Mouse (Mus musculus) embryonic fibroblast, embryonic 13.5 days (primary cell): ENCODE measurements at regions not wholly inside any gene's neighbourhood (a gene's known extent, or its start where the extent isn't known, plus 50 kb on each side); places are given as distances from the start of the nearest gene placed in this dataset.
A peak's percentile ranks its signal among the peaks of the same experiment; 100 is the strongest.

Source experiments
- H3K27ac ChIP-seq: 2 replicates; pipeline ENCODE4 v1.5.1; 2012; ENCODE audit warnings: low read length, control low read depth, inconsistent platforms; ENCODE audit not compliant: insufficient read depth
- H3K4me1 ChIP-seq: 2 replicates; pipeline ENCODE4 v1.6.1; 2011; ENCODE audit warnings: low read length; ENCODE audit not compliant: control insufficient read depth, insufficient read depth
- H3K4me3 ChIP-seq: 2 replicates; pipeline ENCODE4 v1.5.1; 2011; ENCODE audit warnings: mild to moderate bottlenecking, control low read depth, low read length; ENCODE audit not compliant: insufficient read depth
- CTCF ChIP-seq: IDR thresholded peaks from 2 replicates; pipeline ENCODE4 v1.5.1; 2011; ENCODE audit warnings: mild to moderate bottlenecking, control low read depth, low read length, moderate library complexity, borderline replicate concordance; ENCODE audit not compliant: insufficient read depth
- POLR2A ChIP-seq: IDR thresholded peaks from 2 replicates; pipeline ENCODE4 v1.6.1; 2011; ENCODE audit warnings: low read depth, mild to moderate bottlenecking, control low read depth, low read length, moderate library complexity

GRCm38 (mm10) chr2:117842309-117842986 is 269.2 kb upstream of the Thbs1 start:
- peaks cover 6% of the 10 kb centered on the region for H3K4me1 ChIP-seq
- no peak overlapping the region for H3K27ac ChIP-seq
- TF ChIP-seq CTCF (no peak), POLR2A (no peak)
- no peak overlapping the region for H3K4me3 ChIP-seq

GRCm38 (mm10) chr2:117852442-117852841 is 259.2 kb upstream of the Thbs1 start:
- Histone ChIP-seq H3K4me1 (no peaks in the 10 kb centered on the region), H3K4me3 (no peak overlapping the region)

GRCm38 (mm10) chr2:117862301-117862700 is 249.4 kb upstream of the Thbs1 start:
- no peak overlapping the region for H3K27ac ChIP-seq
- no peak for TF ChIP-seq POLR2A
- no peak for TF ChIP-seq CTCF
- H3K4me3 ChIP-seq: no peak overlapping the region
- H3K4me1 ChIP-seq: peaks cover 9% of the 10 kb centered on the region

More at GRCm38 (mm10) chr2:117852442-117852841, 259.2 kb upstream of the Thbs1 start:
- no peak overlapping the region for H3K27ac ChIP-seq
- TF ChIP-seq CTCF (no peak), POLR2A (no peak)

- no peak overlapping the region for H3K4me3 ChIP-seq
- no peak overlapping the region for H3K27ac ChIP-seq
- TF ChIP-seq POLR2A: no peak
- no peak for TF ChIP-seq CTCF
- H3K4me1 ChIP-seq: peaks cover 13% of the 10 kb centered on the region
These were observed 246.6 kb upstream of the Thbs1 start for GRCm38 (mm10) chr2:117865119-117865518.

GRCm38 (mm10) chr2:117866946-117867345 is 244.7 kb upstream of the Thbs1 start:
- Histone ChIP-seq H3K27ac (peak overlapping the region; percentile 82), H3K4me3 (no peak overlapping the region), H3K4me1 (peaks cover 10% of the 10 kb centered on the region)
- TF ChIP-seq POLR2A (no peak), CTCF (no peak)

GRCm38 (mm10) chr2:117867409-117867808 is 244.3 kb upstream of the Thbs1 start:
- Histone ChIP-seq H3K4me3 (no peak overlapping the region), H3K4me1 (peaks cover 11% of the 10 kb centered on the region), H3K27ac (peak overlapping the region; percentile 82)
- TF ChIP-seq POLR2A (no peak), CTCF (no peak)

GRCm38 (mm10) chr2:117868857-117869256 is 242.8 kb upstream of the Thbs1 start:
- TF ChIP-seq POLR2A (no peak), CTCF (no peak)
- Histone ChIP-seq H3K4me3 (no peak overlapping the region), H3K27ac (no peak overlapping the region), H3K4me1 (peaks cover 15% of the 10 kb centered on the region)

- TF ChIP-seq CTCF: no peak
- no peak for TF ChIP-seq POLR2A
- H3K4me3 ChIP-seq: no peak overlapping the region
- peaks cover 17% of the 10 kb centered on the region for H3K4me1 ChIP-seq
- H3K27ac ChIP-seq: no peak overlapping the region
These were observed 240.0 kb upstream of the Thbs1 start for GRCm38 (mm10) chr2:117871507-117872282.

GRCm38 (mm10) chr2:117877816-117878215 is 233.9 kb upstream of the Thbs1 start:
- no peak overlapping the region for H3K27ac ChIP-seq
- H3K4me1 ChIP-seq: peaks cover 15% of the 10 kb centered on the region
- TF ChIP-seq CTCF (no peak), POLR2A (no peak)
- no peak overlapping the region for H3K4me3 ChIP-seq

- TF ChIP-seq CTCF: no peak
- no peak for TF ChIP-seq POLR2A
- Histone ChIP-seq H3K4me3 (no peak overlapping the region), H3K4me1 (peaks cover 20% of the 10 kb centered on the region), H3K27ac (peak overlapping the region; percentile 93)
These were observed 229.5 kb upstream of the Thbs1 start for GRCm38 (mm10) chr2:117882136-117882535.
